Mouse (Mus musculus) ES-E14 (cell line): ENCODE measurements at regions not wholly inside any gene's neighbourhood (a gene's known extent, or its start where the extent isn't known, plus 50 kb on each side); places are given as distances from the start of the nearest gene placed in this dataset.

Experiments
- CHD2 ChIP-seq: IDR thresholded peaks from 2 replicates; pipeline ENCODE4 v1.6.1; 2014; ENCODE audit warnings: mild to moderate bottlenecking, low read depth, low read length, inconsistent platforms
- HCFC1 ChIP-seq: IDR thresholded peaks from 2 replicates; pipeline ENCODE4 v1.6.1; 2012; ENCODE audit warnings: low read length, inconsistent platforms, borderline replicate concordance; ENCODE audit not compliant: insufficient read depth
- MAFK ChIP-seq: IDR thresholded peaks from 2 replicates; pipeline ENCODE4 v1.6.1; 2014; ENCODE audit warnings: mild to moderate bottlenecking, low read depth, low read length, inconsistent platforms; ENCODE audit not compliant: insufficient read depth
- ZC3H11A ChIP-seq: IDR thresholded peaks from 2 replicates; pipeline ENCODE4 v1.6.1; 2012; ENCODE audit warnings: low read depth, mild to moderate bottlenecking, inconsistent platforms, low read length, borderline replicate concordance
- ZNF384 ChIP-seq: IDR thresholded peaks from 2 replicates; pipeline ENCODE4 v1.6.1; 2012; ENCODE audit warnings: low read depth, low read length, inconsistent platforms

DNA sequence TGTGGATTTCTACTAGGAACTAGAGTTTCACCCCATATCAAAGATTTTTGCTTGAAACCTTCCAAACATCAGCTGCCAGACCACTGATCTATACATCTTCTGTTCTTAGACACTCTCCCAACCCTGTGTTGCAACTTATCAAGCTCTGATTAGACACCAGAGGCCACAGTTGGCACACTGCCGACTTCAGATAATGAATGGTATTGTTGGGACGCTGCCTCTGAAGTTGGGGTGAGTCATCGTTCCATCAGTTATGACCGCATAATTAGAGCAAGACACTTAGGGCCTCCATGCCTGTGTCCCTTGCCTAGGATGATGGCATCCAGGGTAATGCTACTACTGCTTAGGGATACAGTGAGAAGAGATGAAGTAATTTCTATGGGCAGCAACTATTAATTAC lies 84.3 kb upstream of the Phyhipl start:
- TF ChIP-seq ZC3H11A (no peak), ZNF384 (no peak), CHD2 (no peak), MAFK (no peak), HCFC1 (no peak)
